Mouse (Mus musculus): ENCODE data around the gene Sik3.
"Not testable (repeated sequence)": the region's sequence is repeated elsewhere in the genome, so short reads cannot be mapped to it uniquely, and the experiment has no call there.

The Sik3 gene

DNA sequence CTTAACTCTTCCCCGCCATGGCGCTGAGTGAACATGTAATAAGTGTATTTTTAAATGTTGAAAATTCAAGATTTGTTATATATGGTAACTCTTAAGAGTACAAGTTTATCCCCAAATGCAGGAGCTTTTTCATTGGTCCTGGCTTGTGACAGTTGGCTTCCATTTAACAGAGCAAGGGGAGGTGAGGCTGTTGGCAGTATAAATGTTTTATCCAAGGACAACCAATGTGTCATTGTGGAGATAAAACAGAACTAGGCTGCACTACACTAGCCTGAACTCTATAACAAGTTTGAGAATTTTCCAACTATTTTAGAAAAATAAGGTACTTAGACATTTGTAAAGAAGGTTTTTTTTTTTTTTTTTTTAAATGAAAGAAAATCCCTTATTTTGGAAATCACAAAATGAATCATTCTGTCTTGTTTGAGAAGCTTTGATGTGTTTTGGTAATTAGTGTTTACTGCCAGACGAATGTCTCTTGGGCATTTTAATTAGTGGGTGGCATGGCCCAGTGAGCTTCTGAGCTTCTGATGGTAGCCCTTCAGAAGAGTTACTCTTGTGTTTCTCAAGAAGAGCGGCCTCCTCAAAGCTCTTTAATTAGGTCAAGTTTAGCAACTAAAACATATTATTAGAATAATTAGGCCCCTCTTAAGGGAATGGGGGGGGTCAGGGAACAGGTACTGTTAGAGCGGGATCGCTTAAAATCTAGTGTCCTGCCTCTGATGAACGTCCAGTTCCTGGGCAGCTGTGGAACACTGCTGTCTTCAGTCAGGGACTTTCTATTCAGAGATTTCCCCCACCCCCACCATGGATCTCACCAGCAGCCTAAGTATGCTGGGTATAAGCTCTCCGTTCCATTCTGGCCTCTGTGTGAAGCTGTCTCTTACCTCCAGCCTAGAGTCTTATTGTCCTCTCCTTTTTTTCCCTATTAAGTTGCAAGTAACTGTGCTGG, 139.7 kb downstream of the Sik3 start:
- no peak for DNase-seq (ENCODE audit: low read depth)

DNA sequence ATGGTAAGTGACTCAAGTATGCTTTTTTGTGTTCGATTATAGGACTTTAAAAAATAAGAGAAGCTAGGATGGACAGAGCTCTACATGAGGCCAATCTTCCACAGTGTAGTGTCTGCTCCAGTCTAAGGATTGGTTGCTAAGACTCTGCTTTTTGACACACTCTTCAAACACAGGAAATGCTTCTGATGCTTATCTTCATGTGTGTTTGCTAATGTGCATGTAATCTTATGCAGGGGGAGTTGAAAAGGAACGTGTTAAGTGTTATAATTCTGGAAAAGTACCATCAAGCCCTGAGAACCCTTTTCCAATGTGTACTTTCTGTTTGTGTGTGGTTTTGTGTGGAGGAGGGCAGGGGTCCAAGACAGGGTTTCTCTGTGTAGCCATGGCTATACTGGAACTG, 141.8 kb downstream of the Sik3 start:
- DNase-seq (ENCODE audit: low read depth): peak; percentile 62

DNA sequence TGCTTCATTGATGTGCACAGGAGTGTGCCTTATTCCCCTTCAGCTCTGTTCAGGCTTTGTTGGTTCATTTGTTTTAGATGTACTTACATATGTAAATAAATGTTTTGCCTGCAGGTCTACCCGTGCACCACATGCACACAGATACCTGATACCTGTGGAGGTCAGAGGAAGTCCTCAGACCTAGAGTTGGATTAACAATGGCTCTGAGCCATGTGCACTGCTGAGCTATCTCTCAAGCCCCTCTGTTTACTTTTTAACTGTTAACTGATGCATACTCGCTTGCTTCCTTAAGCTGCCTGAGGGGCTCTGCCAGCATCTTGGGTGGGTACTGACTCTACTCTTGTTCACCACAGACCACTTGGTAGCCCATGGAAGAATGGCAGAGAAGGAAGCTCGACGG, 142.4 kb downstream of the Sik3 start:
- DNase-seq (ENCODE audit: low read depth): no peak

DNA sequence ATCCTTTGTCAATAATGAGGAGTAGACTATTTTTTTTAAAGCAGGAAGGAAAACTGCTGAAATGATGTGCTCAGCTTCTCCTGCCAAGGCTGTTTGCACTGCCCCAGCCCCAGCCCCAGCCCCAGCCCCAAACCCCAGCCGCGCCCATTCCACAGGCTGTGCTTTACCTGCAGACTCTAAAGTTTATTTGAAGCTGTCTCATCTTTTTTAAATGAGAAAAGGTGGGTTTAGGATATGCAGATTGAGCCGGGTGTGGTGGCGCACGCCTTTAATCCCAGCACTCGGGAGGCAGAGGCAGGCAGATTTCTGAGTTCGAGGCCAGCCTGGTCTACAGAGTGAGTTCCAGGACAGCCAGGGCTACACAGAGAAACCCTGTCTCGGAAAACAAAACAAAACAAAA, 143.2 kb downstream of the Sik3 start:
- not testable (repeated sequence) for DNase-seq (ENCODE audit: low read depth)

DNA sequence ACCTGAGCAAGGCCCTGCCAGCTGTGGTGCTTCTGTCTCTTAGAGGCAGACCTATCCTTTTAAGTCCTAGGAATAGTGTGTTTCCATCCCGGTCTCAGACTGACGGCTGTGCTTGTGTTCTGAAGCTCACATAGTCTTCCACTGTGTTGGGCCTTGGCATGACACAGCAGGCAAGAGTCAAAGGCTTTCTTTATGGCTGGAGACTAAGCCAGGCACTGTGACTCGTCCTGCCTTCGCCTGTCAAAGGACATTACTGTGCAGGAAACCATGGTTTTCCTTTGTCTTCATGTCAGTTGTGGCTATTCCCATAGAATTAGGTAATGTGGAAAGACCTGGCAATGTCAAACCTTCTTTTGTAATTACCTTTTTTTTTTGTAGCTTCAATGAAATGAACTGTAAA, 144.1 kb downstream of the Sik3 start:
- no peak for DNase-seq (ENCODE audit: low read depth)

DNA sequence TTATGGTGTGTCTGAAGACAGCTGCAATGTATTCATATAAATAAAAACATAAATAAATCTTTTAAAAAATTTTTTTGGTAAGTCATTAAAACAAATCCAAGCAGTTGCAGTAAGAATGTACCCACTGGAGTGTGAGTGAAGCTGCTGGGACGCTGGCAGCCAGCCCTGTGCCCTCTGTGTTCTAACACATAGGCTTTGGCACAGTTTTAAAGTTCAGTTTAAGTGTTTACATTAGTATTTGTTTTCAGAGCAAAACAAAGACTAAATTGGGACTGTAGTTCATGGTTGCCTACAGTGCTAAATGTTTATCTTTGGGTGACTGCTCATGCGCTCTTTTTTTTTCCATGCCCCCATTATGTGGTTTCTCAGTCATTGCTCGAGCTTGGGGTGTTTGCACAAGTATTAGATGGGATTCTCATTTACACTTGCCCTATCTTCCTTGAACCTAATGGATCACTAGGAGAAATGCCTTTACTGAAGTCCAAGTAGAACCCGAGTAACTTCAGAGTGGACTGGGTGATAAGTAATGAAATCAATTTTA, 145.7 kb downstream of the Sik3 start:
- no peak for DNase-seq (ENCODE audit: low read depth)

DNA sequence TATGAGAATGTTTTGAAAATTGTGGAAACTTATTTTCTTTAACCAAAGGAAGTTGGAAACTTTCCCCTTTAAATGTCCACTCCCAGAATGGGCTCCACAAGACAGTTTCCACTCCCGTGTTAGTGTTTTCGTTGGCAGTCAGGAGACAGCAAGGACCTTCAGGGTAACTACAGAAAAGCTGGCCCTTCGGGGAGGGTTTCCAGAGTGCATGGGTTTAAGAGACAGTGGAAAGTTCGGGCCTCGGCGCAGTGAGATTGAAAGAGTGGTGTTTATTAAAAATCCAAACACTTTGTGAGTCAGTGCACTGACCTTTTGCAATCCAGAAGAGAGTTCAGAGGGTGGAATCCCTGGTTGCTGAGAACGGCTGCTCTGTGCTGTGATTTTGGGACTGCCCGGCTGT, 150.8 kb downstream of the Sik3 start:
- DNase-seq (ENCODE audit: low read depth): no peak

DNA sequence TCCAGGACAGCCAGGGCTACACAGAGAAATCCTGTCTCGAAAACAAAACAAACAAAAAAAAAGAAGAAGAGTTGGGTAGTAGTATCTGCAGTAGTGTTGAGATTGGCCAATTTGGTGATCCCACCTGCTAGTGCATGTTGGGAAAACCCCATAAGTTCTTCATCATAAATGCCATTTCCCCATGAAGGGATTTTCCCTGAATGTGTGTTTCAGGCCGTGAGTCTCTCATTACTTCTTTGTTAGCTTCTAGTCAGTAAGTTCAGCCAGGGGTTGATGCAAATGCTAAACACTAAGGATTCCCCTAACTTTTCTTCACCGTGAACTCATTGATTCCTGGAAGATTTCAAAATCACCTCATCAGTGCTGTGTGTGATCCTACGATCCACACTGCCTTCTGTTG, 156.2 kb downstream of the Sik3 start:
- peak; percentile 27 for DNase-seq (ENCODE audit: low read depth)

DNA sequence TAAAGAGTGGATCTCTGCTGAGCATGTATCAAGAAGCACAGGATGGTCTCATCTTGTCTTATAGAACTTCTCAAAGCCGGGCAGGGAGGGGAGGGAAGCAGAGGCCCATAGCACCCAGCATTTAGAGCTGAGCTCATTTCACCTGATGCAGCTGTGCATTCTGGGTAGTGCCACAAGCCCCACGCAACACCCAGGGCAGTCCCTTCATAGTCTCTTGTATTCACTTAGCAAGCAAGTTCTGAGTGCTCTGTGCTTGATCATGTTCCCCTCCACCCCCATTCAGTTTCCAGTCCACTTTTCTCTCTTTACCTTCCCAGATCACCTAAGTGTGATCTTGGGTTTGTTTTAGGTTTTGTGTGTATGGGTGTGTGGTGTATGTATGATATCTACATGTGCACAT, 159.6 kb downstream of the Sik3 start:
- DNase-seq (ENCODE audit: low read depth): peak; percentile 27

DNA sequence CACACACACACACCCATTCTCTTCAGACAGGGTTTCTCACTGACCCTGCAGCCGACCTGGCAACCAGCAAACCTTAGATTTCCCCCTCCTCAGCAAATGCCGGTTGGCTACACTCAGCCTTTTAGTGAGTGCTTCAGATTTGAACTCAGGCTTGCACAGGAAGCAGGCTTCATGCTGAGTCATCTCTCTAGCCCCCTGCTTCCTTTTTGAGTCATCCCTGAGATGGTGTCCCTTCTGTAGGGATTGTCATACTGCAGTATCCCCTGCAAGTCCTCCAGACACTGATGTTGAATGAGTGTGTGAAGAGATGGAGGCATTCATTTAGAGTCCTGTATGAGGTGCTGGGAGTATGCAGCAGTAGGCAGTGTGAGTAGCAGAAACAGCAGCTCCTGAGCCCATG, 160.3 kb downstream of the Sik3 start:
- DNase-seq (ENCODE audit: low read depth): peak; percentile 44

DNA sequence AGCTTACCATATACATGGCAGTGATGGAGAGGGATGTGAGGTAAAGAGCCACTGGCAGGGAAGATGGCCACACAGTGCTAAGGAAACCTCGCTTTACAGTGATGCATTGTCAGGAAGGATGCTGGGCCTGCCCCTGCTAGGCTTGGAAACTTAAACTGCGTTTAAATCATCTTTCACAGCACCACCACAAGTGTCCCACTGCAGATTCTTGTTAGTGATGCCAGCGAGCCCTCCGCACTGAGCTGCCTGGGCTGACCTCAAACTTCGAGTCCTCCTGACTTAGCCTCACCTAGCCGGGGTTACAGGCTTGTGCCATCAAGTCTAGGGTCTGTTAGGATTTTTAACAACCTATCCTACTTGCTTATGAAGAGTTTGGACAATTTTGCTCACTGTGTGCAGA, 161.3 kb downstream of the Sik3 start:
- peak; percentile 30 for DNase-seq (ENCODE audit: low read depth)

DNA sequence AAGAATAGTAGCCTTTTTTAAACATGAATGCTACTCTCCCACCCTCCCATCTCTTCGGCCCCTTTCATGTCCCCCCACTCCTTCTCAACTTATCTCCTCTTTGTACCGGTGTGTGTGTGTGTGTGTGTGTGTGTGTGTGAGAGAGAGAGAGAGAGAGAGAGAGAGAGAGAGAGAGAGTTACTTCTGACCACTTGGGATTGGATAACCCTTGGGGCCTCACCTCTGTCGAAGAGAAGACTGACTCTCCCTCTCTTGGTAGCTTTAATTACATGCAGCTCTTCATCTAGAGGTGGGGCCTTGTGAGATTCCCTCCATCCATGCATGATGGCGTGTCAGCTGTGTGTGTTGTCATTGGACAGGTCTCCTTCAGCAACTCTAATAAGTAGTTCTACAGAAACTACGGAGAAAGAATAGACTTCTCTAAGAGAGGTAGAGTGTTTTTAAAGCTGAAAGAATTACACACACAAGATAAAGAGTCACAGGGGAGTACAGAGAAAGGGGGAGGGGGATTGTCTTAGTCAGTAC, 162.2 kb downstream of the Sik3 start:
- DNase-seq (ENCODE audit: low read depth): no peak

DNA sequence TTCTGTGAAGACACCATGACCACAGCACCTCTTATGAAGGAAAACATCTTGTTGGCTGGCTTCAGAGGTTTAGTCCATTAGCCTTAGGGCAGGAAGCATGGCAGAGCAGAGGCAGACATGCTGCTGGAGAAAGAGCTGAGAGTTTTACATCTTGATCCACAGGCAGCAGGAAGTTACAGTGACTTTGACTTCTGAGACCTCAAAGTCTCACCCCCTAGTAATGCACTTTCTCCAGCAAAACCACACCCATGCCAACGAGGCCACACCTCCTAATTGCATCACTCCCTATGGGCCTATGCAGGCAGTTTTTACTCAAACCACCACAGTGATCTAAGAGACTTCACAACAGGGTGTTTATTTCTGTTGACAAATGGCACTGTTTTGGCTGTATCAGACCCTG, 162.7 kb downstream of the Sik3 start:
- peak; percentile 95 for DNase-seq (ENCODE audit: low read depth)

DNA sequence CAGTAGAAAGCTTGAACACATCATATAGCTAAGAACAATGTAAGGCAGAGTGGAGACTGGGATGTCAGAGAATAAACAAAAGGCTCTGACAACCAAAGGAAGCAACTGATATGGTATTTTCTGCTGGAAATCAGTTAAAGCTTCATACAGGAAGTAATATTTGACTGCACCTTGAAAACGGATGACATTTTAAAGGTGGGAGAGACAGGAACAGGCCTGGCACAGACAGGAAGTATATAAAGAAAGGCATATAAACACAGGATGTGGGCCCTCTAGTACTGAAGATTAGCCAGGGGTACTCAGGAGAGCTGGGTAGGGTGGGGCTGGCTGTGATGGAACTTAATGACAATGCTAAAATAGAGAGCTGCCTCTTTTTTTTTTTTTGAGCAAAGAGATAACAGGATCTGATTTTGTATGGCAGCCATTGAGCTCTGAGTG, 163.3 kb downstream of the Sik3 start:
- DNase-seq (ENCODE audit: low read depth): peak; percentile 86

DNA sequence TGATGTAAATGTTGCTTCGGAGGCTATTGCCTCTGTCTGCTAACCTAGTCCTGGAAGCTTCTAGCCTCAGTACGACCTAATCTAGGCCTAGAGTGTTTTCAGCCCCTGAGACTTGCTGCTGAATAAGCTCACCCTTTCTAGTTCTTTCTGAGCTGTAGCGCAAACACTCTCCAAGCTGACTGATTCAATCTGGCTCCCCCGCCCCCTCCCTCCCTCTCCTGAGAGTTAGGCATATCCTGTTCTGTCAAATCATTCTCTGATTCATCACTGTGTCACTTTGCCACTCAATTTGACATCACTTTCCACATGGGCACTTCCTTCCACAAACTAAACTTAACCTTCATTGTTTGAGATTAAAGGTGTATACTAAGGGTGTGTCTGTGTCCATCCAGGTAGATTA, 164.0 kb downstream of the Sik3 start:
- peak; percentile 77 for DNase-seq (ENCODE audit: low read depth)

DNA sequence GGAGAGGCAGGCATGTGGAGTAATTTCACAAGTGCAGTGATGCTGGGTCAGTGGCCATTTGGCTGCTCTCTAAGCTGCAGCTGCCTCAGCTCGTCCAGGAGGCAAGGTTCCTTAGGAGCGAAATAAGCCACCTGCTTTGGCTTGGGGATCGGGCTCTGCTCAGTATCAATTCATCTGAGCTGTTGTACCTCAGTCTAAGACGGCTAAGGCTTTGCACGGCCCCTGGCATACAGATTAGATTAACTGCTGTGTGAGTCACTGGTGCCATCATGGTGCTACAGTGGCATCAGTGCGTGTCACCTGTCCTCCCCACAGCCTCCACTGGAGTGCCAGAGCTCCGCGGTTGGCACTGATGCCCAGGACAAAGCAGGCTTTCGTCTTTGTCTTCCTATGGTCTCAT, 166.0 kb downstream of the Sik3 start:
- no peak for DNase-seq (ENCODE audit: low read depth)

DNA sequence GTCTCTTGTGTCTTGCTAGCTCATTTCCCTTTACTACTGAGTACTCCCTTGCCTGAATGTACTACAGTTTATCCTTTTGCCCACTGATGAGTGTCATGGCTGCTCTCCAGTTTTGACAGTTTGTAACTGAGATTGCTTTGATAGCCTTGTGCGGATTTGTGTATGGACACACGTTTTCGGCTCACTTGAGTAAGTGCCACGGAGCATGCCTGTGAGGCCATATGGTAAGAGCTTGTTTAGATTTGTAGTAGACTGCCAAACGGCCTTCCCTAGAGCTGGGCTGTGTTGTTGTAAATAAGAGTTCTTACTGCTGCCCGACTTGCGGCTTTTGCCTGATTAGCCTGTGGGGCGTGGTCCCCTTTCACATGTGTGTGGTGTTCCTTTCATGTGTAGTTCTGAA, 168.7 kb downstream of the Sik3 start:
- peak; percentile 44 for DNase-seq (ENCODE audit: low read depth)

DNA sequence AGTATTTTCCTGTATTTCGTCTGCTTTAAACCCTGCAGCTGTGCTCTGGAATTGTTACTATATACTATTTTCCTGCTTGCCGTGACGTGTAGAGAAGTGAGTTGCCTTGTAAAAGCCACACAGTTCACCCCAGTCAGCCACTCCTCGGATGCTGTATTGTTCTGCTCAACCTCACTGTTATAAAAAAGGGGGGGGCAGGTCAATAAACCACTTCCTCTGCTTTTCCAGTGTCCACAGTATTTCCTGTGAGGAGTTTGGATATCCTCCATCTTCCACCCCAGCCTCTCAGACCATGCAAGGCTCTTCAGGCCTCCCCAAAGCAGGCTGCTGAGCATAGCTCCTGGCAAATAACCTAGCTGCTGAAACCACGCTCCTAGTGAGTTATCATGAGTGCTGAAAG, 171.9 kb downstream of the Sik3 start:
- no peak for DNase-seq (ENCODE audit: low read depth)

DNA sequence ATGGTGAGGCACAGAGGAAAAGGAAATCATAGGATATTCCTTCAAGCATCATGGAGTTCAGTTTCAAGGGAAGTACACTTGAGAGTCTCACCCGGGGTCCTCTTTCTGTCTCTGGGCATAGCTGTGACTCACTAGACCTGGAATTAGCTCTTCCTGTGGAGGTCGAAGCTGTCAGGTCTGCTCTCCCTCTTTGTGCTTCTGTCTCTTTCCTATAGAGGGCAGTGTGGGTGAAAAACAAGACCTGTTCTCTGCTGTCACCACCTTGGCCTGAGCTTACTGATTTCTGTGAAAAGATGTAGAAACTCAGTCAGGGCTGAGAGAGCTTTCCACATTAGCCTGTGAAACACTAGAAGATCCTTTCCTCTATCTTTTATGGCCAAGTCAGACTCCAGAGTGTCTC, 172.6 kb downstream of the Sik3 start:
- peak; percentile 79 for DNase-seq (ENCODE audit: low read depth)

DNA sequence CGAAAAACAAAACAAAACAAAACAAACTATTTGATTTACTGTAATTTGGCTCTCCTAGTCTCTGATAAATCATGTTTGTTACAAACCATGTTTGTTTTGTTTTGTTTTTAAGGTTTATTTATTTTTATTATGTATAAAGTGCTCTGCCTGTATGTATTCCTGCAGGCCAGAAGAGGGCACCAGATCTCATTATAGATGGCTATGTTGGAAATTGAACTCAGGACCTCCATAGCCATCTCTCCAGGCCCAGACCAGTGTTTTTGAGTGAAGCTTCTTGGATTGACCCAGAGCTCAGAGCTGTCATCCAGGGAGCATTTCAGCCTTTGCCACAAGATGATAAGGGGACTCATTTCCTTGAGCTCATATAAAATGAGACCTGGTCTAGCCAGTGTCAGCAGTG, 173.8 kb downstream of the Sik3 start:
- DNase-seq (ENCODE audit: low read depth): peak; percentile 33

DNA sequence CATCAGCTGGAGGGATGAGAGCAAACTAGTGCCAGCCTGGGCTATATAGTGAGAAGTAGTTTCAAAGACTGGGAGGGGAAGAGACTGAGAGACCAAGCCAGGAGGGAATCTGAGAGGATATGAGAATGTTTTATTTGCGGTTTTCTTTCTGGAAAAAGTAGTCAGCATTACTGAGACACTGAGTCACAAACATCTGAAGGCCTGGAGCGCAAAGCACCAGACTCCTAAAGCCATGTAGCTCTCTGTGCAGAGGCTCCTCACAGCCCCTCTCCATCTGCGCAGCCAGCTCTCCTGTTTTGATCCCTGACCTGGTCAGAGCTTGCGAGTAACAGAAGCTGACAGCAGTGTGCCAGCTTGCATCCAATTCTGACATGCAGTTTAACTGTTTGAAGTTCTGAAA, 175.8 kb downstream of the Sik3 start:
- no peak for DNase-seq (ENCODE audit: low read depth)

DNA sequence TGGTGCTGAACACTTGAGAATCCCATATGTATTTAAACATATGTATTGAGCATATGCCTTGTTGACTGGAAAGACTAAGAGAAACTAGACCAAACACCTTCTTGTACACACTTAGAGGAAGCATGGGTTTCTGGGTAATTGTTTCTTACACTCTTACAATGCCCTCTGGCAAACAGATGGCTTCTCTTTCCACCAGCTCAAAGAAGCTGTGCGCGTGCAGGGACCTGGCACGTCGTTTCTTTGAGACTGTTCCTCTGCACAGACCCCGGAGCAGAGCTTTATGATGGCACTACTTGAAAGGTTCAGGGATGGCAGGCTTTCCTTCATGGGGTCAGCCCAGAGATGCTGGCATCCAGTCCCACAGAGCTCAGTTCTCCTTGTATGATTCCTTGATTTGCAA, 176.3 kb downstream of the Sik3 start:
- DNase-seq (ENCODE audit: low read depth): no peak

DNA sequence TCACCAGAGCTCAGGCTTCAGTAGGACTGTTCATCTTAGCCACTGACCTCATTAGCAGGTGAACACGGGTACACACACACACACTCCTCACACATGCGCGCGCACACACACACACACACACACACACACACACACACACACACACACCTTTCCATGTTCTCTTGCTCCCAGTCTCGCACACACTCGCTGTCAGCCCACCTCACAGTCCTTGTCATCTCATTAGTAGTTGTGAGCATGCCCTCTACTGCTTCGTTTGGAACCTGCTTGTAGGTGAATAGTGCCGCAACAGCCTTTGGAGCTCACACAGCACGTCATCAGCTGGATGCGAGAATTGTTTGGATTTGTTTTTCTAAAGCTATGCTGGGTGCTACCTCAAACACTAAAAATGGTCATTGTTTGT, 176.8 kb downstream of the Sik3 start:
- no peak for DNase-seq (ENCODE audit: low read depth)

DNA sequence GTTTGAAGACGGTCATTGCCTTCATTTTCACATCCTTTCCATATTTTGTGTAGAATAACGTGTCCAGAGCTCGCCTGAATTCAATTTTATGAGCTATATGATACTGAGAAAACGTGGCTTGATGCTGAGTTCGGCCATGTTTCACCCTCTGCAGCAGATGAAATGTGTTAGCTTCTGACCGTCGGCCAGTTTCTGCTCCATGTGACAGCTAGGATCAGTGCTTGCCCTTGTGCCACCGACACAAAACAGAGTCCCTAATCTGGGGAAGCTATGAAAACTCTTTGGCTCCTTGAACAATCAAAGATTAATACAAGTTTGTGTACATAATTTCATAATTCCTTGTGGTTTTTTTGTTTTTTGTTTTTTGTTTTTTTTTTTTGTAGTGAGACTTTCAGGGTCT, 178.6 kb downstream of the Sik3 start:
- no peak for DNase-seq (ENCODE audit: low read depth)

Data from naive thymus-derived CD4-positive, alpha-beta T cell, adult 2 months (primary cell).